Mouse (Mus musculus): ENCODE measurements at regions not wholly inside any gene's neighbourhood (a gene's known extent, or its start where the extent isn't known, plus 50 kb on each side); places are given as distances from the start of the nearest gene placed in this dataset.

GRCm38 (mm10) chr12:9091951-9092350 is 62.2 kb downstream of the Ttc32 start:
- DNase-seq (ENCODE audit: low spot score in 2 of 2), result no peak

GRCm38 (mm10) chr12:9095061-9095460 is 65.3 kb downstream of the Ttc32 start:
- DNase-seq (ENCODE audit: low spot score in 2 of 2), result no peak

GRCm38 (mm10) chr12:9106416-9106815 is 76.6 kb downstream of the Ttc32 start:
- no peak for DNase-seq (ENCODE audit: low spot score in 2 of 2)

- DNase-seq (ENCODE audit: low spot score in 2 of 2), result no peak
Measured at GRCm38 (mm10) chr12:9109806-9110205, 80.0 kb downstream of the Ttc32 start.

GRCm38 (mm10) chr12:9112161-9112674 is 82.4 kb downstream of the Ttc32 start:
- no peak for DNase-seq (ENCODE audit: low spot score in 2 of 2)

GRCm38 (mm10) chr12:9113652-9114051 is 83.9 kb downstream of the Ttc32 start:
- no peak for DNase-seq (ENCODE audit: low spot score in 2 of 2)

- no peak for DNase-seq (ENCODE audit: low spot score in 2 of 2)
Measured at GRCm38 (mm10) chr12:9114061-9114460, 84.3 kb downstream of the Ttc32 start.

GRCm38 (mm10) chr12:9118576-9118975 is 88.8 kb downstream of the Ttc32 start:
- DNase-seq (ENCODE audit: low spot score in 2 of 2), result no peak

GRCm38 (mm10) chr12:9127931-9128550 is 98.2 kb downstream of the Ttc32 start:
- DNase-seq (ENCODE audit: low spot score in 2 of 2), result no peak

- DNase-seq (ENCODE audit: low spot score in 2 of 2), result no peak
Measured at GRCm38 (mm10) chr12:9128581-9129275, 98.9 kb downstream of the Ttc32 start.

GRCm38 (mm10) chr12:9132621-9133020 is 102.8 kb downstream of the Ttc32 start:
- no peak for DNase-seq (ENCODE audit: low spot score in 2 of 2)

GRCm38 (mm10) chr12:9133890-9134870 is 104.4 kb downstream of the Ttc32 start:
- DNase-seq (ENCODE audit: low spot score in 2 of 2), result no peak

GRCm38 (mm10) chr12:9151001-9151400 is 121.2 kb downstream of the Ttc32 start:
- DNase-seq (ENCODE audit: low spot score in 2 of 2), result peak; percentile 16 to 25

- no peak for DNase-seq (ENCODE audit: low spot score in 2 of 2)
Measured at GRCm38 (mm10) chr12:9151426-9151825, 121.6 kb downstream of the Ttc32 start.

GRCm38 (mm10) chr12:9154491-9154890 is 124.7 kb downstream of the Ttc32 start:
- DNase-seq (ENCODE audit: low spot score in 2 of 2), result no peak

- no peak for DNase-seq (ENCODE audit: low spot score in 2 of 2)
Measured at GRCm38 (mm10) chr12:9156794-9157193, 127.0 kb downstream of the Ttc32 start.

- DNase-seq (ENCODE audit: low spot score in 2 of 2), result no peak
Measured at GRCm38 (mm10) chr12:9158751-9159150, 129.0 kb downstream of the Ttc32 start.

GRCm38 (mm10) chr12:9165367-9165940 is 135.7 kb downstream of the Ttc32 start:
- no peak for DNase-seq (ENCODE audit: low spot score in 2 of 2)

GRCm38 (mm10) chr12:9166218-9166908 is 136.6 kb downstream of the Ttc32 start:
- DNase-seq (ENCODE audit: low spot score in 2 of 2), result peak; percentile 50 to 59

- DNase-seq (ENCODE audit: low spot score in 2 of 2), result no peak
Measured at GRCm38 (mm10) chr12:9169008-9169407, 139.2 kb downstream of the Ttc32 start.

GRCm38 (mm10) chr12:9173680-9174079 is 143.9 kb downstream of the Ttc32 start:
- DNase-seq (ENCODE audit: low spot score in 2 of 2), result no peak

All from layer of hippocampus, postnatal 10 days (tissue).